Mouse (Mus musculus) midbrain, embryonic 15.5 days (tissue): ENCODE data around the gene Nupl2. TPM values are rescaled to one million over a fixed set of nuclear protein-coding genes. Genes with fewer than 3 reads are reported as not detected.

Experiments used
- ATAC-seq: fragments of 200-750 bp; cut with Nextera tagmentation; replicated peaks from 2 replicates; pipeline ENCODE4 v1.8.0; 2017; ENCODE audit warnings: moderate TSS enrichment
- H3K27ac ChIP-seq: fragments of 300-500 bp; sonication (generic); 2 replicates; pipeline ENCODE4 v1.5.1; 2015; ENCODE audit warnings: mild to moderate bottlenecking, inconsistent platforms
- H3K27me3 ChIP-seq: fragments of 300-500 bp; sonication (generic); replicated peaks from 2 replicates; pipeline ENCODE4 v1.6.1; 2015; ENCODE audit warnings: inconsistent platforms
- H3K36me3 ChIP-seq: fragments of 300-500 bp; sonication (generic); replicated peaks from 2 replicates; pipeline ENCODE4 v1.6.1; 2015; ENCODE audit warnings: inconsistent platforms
- H3K4me1 ChIP-seq: fragments of 300-500 bp; sonication (generic); 2 replicates; pipeline ENCODE4 v1.6.1; 2015; ENCODE audit warnings: inconsistent platforms
- H3K4me2 ChIP-seq: fragments of 300-500 bp; sonication (generic); 2 replicates; pipeline ENCODE4 v1.6.1; 2015; ENCODE audit warnings: inconsistent platforms, mild to moderate bottlenecking, moderate library complexity
- H3K4me3 ChIP-seq: fragments of 300-500 bp; sonication (generic); 2 replicates; pipeline ENCODE4 v1.5.1; 2015; ENCODE audit warnings: mild to moderate bottlenecking, inconsistent platforms
- H3K9ac ChIP-seq: fragments of 300-500 bp; sonication (generic); 2 replicates; pipeline ENCODE4 v1.6.1; 2015; ENCODE audit warnings: mild to moderate bottlenecking, inconsistent platforms
- H3K9me3 ChIP-seq: fragments of 300-500 bp; sonication (generic); 2 replicates; pipeline ENCODE4 v1.6.1; 2016; ENCODE audit warnings: inconsistent platforms
- WGBS: fragments of 180-500 bp; shearing (Covaris S2); methylation state at CpG from one replicate; pipeline ENCODE4 v1.1.7; 2015; ENCODE audit warnings: mixed read lengths; 5-methylcytosine and 5-hydroxymethylcytosine counted together
- polyA plus RNA-seq: library from polyadenylated mRNA; unstranded; fragments of >200 nt; fragmentation: Nextera tagmentation; extraction: Ambion mirVana; gene quantifications from 2 replicates; pipeline ENCODE4 v1.2.1, GENCODE M21; 2015

Gene Nupl2
- polyA plus RNA-seq, 1 experiment from 2014 or later: 15.6 TPM

GRCm38 (mm10) chr5:24181514-24182295 lies 16.9 kb downstream of the Nupl2 start:
- Histone ChIP-seq H3K4me3 (no peak overlapping the region), H3K27me3 (no peaks in the 10 kb centered on the region), H3K36me3 (peaks cover 29% of the 10 kb centered on the region), H3K4me1 (no peaks in the 10 kb centered on the region), H3K4me2 (no peak overlapping the region), H3K9ac (no peak overlapping the region), H3K9me3 (no peaks in the 10 kb centered on the region), H3K27ac (no peak overlapping the region)
- ATAC-seq: no peak
- 95% methylated on average over 16 of the region's 16 CpGs for WGBS

DNA sequence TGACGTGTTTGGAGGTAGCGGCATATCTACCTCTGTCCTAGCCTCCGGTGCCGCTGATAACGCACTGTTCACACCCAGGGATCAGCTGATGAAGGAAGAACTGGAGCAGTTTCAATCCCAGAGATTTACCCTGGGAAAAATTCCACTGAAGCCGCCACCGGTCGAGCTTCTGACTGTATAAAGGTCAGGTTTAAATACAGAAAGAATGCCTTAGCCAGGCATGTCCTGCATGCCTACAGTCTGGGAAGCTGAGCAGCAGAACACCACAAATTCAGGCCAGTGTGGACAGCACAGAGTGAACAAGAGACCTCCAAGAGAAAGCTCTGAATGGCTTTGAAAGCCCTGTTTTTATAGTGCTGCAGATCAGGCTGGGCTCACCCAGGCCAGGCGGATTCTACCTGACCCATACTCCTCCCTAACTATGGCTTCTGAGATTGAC lies 17.6 kb downstream of the Nupl2 start:
- H3K9me3 ChIP-seq: no peaks in the 10 kb centered on the region
- 94% methylated on average over 9 of the region's 9 CpGs for WGBS
- no peak for ATAC-seq

DNA sequence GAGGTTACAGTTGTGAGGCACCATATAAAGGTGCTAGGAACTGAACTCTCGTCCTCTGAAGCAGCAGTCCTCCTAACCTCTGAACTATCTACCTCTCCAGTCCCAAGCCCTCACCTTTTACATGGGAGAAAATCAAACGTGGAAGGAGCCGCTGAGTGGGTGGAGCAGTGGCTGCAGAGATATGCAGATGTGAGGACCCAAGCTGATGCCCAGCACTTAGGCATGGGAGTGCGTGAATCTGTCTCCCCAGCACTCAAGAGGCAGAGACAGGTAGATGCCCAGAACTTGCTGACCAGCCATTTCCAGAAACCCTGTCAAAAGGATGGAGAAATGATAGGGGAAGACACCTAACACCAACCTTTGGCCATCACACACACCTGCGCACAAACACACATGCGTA lies 18.3 kb downstream of the Nupl2 start:
- H3K4me1 ChIP-seq: no peaks in the 10 kb centered on the region
- no peak overlapping the region for H3K9ac ChIP-seq
- H3K27ac ChIP-seq: no peak overlapping the region
- 95% methylated on average over 6 of the region's 6 CpGs for WGBS
- no peaks in the 10 kb centered on the region for H3K27me3 ChIP-seq
- peaks cover 31% of the 10 kb centered on the region for H3K36me3 ChIP-seq
- ATAC-seq: no peak
- no peak overlapping the region for H3K4me3 ChIP-seq
- H3K4me2 ChIP-seq: no peak overlapping the region
- H3K9me3 ChIP-seq: no peaks in the 10 kb centered on the region

More for the DNA sequence above, 17.6 kb downstream of the Nupl2 start:
- H3K27me3 ChIP-seq: no peaks in the 10 kb centered on the region
- H3K27ac ChIP-seq: no peak overlapping the region
- H3K4me1 ChIP-seq: no peaks in the 10 kb centered on the region
- H3K4me2 ChIP-seq: no peak overlapping the region
- H3K36me3 ChIP-seq: peaks cover 32% of the 10 kb centered on the region
- H3K4me3 ChIP-seq: no peak overlapping the region
- H3K9ac ChIP-seq: no peak overlapping the region

- Histone ChIP-seq H3K27ac (no peak overlapping the region), H3K36me3 (peaks cover 27% of the 10 kb centered on the region), H3K4me3 (no peak overlapping the region), H3K9ac (no peak overlapping the region), H3K27me3 (no peaks in the 10 kb centered on the region), H3K4me2 (no peak overlapping the region), H3K9me3 (no peaks in the 10 kb centered on the region), H3K4me1 (no peaks in the 10 kb centered on the region)
- no peak for ATAC-seq
- WGBS: 92% methylated on average over 5 of the region's 5 CpGs
Measured at GRCm38 (mm10) chr5:24184011-24184410, 19.2 kb downstream of the Nupl2 start.

- Histone ChIP-seq H3K27me3 (no peaks in the 10 kb centered on the region), H3K27ac (no peak overlapping the region), H3K9me3 (no peaks in the 10 kb centered on the region), H3K4me2 (no peak overlapping the region), H3K9ac (no peak overlapping the region), H3K4me3 (no peak overlapping the region), H3K4me1 (no peaks in the 10 kb centered on the region), H3K36me3 (peaks cover 7% of the 10 kb centered on the region; the same call in 1 of the 2 replicates)
- ATAC-seq: no peak
- 83% methylated on average over 4 of the region's 4 CpGs for whole genome bisulfite sequencing
Measured at GRCm38 (mm10) chr5:24188476-24188875, 23.7 kb downstream of the Nupl2 start.

DNA sequence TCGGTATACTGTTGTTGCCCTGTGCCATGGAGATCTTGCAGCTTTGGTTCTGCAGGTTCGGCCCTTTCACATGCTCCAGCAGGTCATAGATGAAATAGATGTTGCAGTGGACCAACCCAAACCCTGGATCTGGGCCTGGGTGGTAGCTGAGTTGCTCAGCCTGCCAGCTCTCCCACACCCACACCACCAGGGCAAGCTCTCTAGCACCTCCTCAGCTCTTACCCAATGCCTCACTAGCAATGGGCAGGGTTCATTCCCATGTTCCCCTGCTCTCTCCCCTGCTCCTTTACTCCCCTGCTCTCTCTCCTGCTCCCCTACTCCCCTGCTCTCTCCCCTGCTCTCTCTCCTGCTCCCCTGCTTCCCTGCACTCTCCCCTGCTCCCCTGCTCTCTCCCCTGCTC lies 27.1 kb downstream of the Nupl2 start:
- H3K36me3 ChIP-seq: peaks cover 2% of the 10 kb centered on the region; the same call in 1 of the 2 replicates
- WGBS: 91% methylated on average over 2 of the region's 2 CpGs
- no peaks in the 10 kb centered on the region for H3K9me3 ChIP-seq
- H3K4me1 ChIP-seq: no peaks in the 10 kb centered on the region
- H3K9ac ChIP-seq: no peak overlapping the region
- no peak overlapping the region for H3K27ac ChIP-seq
- no peaks in the 10 kb centered on the region for H3K27me3 ChIP-seq
- ATAC-seq: no peak
- no peak overlapping the region for H3K4me3 ChIP-seq
- no peak overlapping the region for H3K4me2 ChIP-seq

- no peaks in the 10 kb centered on the region for H3K9me3 ChIP-seq
- H3K27ac ChIP-seq: no peak overlapping the region
- no peak for ATAC-seq
- H3K4me3 ChIP-seq: no peak overlapping the region
- H3K36me3 ChIP-seq: no peaks in the 10 kb centered on the region
- no peaks in the 10 kb centered on the region for H3K27me3 ChIP-seq
- H3K4me1 ChIP-seq: no peaks in the 10 kb centered on the region
- 86% methylated on average over 4 of the region's 4 CpGs for WGBS
- no peak overlapping the region for H3K9ac ChIP-seq
- H3K4me2 ChIP-seq: no peak overlapping the region
Measured at GRCm38 (mm10) chr5:24201006-24201405, 36.2 kb downstream of the Nupl2 start.

- Histone ChIP-seq H3K27me3 (no peaks in the 10 kb centered on the region), H3K27ac (no peak overlapping the region), H3K9me3 (no peaks in the 10 kb centered on the region), H3K9ac (no peak overlapping the region), H3K4me2 (no peak overlapping the region), H3K4me1 (no peaks in the 10 kb centered on the region), H3K4me3 (no peak overlapping the region), H3K36me3 (no peaks in the 10 kb centered on the region)
- no peak for ATAC-seq
- 62% methylated on average over 5 of the region's 5 CpGs for WGBS
Measured at GRCm38 (mm10) chr5:24202492-24202891, 37.7 kb downstream of the Nupl2 start.

- WGBS: 84% methylated on average over 5 of the region's 5 CpGs
Measured at GRCm38 (mm10) chr5:24203266-24203665, 38.5 kb downstream of the Nupl2 start.

GRCm38 (mm10) chr5:24207965-24208364 lies 43.2 kb downstream of the Nupl2 start:
- Histone ChIP-seq H3K9ac (no peak overlapping the region), H3K9me3 (no peaks in the 10 kb centered on the region), H3K4me1 (no peaks in the 10 kb centered on the region), H3K36me3 (no peaks in the 10 kb centered on the region), H3K4me3 (no peak overlapping the region), H3K27ac (no peak overlapping the region), H3K4me2 (no peak overlapping the region), H3K27me3 (no peaks in the 10 kb centered on the region)
- no peak for ATAC-seq
- WGBS: 76% methylated on average over 10 of the region's 10 CpGs

More at GRCm38 (mm10) chr5:24203266-24203665, 38.5 kb downstream of the Nupl2 start:
- H3K9ac ChIP-seq: no peak overlapping the region
- H3K27me3 ChIP-seq: no peaks in the 10 kb centered on the region
- no peaks in the 10 kb centered on the region for H3K9me3 ChIP-seq
- no peak for ATAC-seq
- H3K4me2 ChIP-seq: no peak overlapping the region
- no peaks in the 10 kb centered on the region for H3K36me3 ChIP-seq
- no peaks in the 10 kb centered on the region for H3K4me1 ChIP-seq
- H3K4me3 ChIP-seq: no peak overlapping the region
- no peak overlapping the region for H3K27ac ChIP-seq

GRCm38 (mm10) chr5:24208505-24208904 lies 43.7 kb downstream of the Nupl2 start:
- no peak overlapping the region for H3K9ac ChIP-seq
- no peaks in the 10 kb centered on the region for H3K4me1 ChIP-seq
- no peak overlapping the region for H3K4me2 ChIP-seq
- 92% methylated on average over 5 of the region's 5 CpGs for WGBS
- no peaks in the 10 kb centered on the region for H3K9me3 ChIP-seq
- H3K27ac ChIP-seq: no peak overlapping the region
- no peaks in the 10 kb centered on the region for H3K36me3 ChIP-seq
- H3K4me3 ChIP-seq: no peak overlapping the region
- no peak for ATAC-seq
- 0 out of 2 replicates have a peak, but pooled peaks cover 1% of the 10 kb centered on the region for H3K27me3 ChIP-seq

DNA sequence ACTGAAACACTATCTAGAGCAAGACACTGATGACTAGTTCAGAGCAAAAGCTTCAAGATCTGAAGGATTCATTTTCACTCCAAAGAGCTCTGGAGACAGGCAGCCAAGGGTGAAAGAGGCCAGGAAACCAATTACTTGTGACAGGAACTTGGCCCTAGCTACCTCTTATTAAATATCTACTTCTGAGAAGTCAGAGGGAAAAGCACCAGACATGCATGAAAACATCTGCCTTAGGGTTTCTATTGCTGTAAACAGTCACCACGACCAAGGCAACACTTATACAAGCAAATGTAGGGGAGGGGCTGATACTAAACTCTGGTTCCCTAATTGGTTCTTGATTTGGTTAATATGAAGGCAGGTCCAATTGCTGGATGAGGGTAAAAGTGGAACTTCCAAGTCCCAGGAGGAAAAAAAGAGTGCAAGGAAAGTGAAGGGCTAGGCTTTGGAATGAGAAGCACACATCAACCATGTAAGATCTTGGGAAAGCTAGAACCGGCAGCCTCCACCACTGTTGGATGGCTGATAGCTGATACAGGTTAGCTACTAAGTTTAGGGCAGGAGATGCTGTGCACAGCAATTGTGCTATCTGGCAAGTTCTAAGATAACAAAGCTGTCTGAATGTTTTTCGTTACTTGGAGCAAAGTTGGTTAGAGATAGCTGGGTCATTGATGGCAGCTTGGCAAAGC lies 49.2 kb downstream of the Nupl2 start:
- Histone ChIP-seq H3K9me3 (no peaks in the 10 kb centered on the region), H3K36me3 (no peaks in the 10 kb centered on the region), H3K4me3 (no peak overlapping the region), H3K27me3 (0 out of 2 replicates have a peak, but pooled peaks cover 4% of the 10 kb centered on the region), H3K27ac (no peak overlapping the region), H3K9ac (no peak overlapping the region), H3K4me1 (no peaks in the 10 kb centered on the region), H3K4me2 (no peak overlapping the region)
- WGBS: 80% methylated on average over 3 of the region's 3 CpGs
- no peak for ATAC-seq

- Histone ChIP-seq H3K4me3 (no peak overlapping the region), H3K9me3 (no peaks in the 10 kb centered on the region), H3K27ac (no peak overlapping the region), H3K4me1 (no peaks in the 10 kb centered on the region), H3K36me3 (no peaks in the 10 kb centered on the region), H3K27me3 (0 out of 2 replicates have a peak, but pooled peaks cover 4% of the 10 kb centered on the region), H3K9ac (no peak overlapping the region), H3K4me2 (no peak overlapping the region)
- WGBS: 48% methylated on average over 1 of the region's 1 CpGs
- no peak for ATAC-seq
Measured at GRCm38 (mm10) chr5:24214547-24214878, 49.8 kb downstream of the Nupl2 start.
